Mouse (Mus musculus) layer of hippocampus, adult 18-20 months (tissue): ENCODE data around the gene Tnfsf8. TPM values are rescaled to one million over a fixed set of nuclear protein-coding genes. Genes with fewer than 3 reads are reported as not detected.
A peak's percentile ranks its signal among the peaks of the same experiment; 100 is the strongest.

Experiments used
- DNase-seq, 2 experiments: peaks; one replicate each; pipeline ENCODE4 v3.0.0; 2022; ENCODE audit warnings: low spot score in 2 of 2
- long read RNA-seq: library from polyadenylated mRNA; stranded (forward); transcript quantifications from one replicate; pipeline ENCODE4 v2.0.0, GENCODE M21; 2021
- total RNA-seq, 2 experiments: library from RNA; stranded (reverse); gene quantifications; 2 replicates each; pipeline ENCODE4 v1.2.3; 2021

The Tnfsf8 gene
- total RNA-seq: not detected
- long read RNA-seq: 0 reads

DNA sequence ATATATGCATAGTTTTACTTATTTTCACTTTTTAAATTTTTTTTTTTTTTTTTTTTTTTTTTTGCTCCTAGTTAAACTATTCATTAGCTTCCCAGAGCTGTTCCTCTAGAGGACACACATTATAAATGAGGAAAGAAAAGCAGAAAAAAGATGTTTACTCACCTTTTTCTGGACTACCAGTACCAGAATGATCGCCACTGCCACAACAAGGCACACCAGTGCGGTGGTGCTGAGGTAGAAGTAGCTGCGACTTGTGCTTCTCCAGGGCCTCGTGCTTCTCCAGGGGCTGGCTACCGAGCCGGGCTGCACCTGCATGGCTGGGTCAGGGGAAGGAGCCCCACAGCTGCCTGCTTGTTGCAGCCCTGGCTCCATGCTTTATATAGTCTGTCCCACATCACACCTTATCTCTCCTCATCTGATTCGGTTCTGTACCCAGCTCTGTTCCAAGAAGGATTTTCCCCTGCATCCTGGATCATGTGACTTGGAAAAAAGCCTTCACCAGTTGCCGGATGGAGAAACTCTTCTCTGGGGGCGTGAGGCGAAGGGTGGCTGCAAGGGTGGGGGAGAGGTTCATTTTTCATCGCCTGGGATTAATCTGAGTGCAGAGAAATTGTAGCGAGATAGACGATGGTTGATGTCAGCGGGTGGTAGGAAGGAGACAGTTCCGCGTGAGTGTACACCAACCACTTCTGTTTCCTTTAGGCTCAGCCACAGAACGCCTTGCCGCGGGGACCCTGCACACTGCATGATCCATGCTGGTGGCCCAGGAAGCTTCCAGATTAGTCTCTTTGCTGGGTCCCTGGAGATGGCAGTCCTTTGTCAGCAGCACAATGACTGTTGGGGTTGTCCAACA, at the start of gene Tnfsf8:
Tnfsf8 (minus strand) TSS at position 660 of the 853 bp plus-strand sequence.
- no peak for DNase-seq

DNA sequence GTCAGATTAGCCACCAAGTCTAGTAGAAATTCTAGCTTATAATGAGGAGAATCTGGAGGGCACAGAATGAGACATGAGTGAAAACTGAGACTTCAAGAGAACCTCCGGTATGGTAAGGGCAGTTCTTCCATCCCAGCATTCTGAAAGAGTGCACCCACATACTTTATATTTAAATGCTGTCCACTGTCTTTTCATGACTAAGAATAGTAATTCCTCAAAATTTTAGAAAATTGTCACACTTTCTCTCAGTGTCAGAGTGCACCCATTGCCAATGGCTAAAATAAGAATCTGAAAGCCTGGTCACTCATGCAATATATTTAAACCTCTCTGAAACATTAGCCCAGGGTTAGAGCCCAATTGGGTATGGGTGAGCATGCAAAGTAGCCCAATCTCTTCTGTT, 47.4 kb upstream of the Tnfsf8 start:
- DNase-seq: no peak

DNA sequence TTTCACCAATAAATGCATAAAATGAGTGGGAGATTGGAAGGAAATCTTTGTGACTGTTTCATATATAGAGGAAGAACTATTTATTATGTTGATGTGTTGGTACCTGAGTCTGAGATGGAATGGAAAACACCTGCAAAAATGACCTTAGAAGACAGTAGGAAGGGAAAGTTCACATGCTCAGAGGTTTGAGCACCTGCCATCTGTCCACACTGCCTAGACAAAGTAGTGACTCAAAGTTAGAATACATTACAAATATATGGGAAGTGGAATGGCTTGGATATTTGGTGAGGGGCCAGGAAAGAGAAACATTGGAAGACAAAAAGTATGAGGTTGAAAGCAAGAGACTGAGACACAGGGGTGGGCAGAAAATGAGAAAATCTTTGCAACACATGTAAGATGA, 46.3 kb upstream of the Tnfsf8 start:
- no peak for DNase-seq

DNA sequence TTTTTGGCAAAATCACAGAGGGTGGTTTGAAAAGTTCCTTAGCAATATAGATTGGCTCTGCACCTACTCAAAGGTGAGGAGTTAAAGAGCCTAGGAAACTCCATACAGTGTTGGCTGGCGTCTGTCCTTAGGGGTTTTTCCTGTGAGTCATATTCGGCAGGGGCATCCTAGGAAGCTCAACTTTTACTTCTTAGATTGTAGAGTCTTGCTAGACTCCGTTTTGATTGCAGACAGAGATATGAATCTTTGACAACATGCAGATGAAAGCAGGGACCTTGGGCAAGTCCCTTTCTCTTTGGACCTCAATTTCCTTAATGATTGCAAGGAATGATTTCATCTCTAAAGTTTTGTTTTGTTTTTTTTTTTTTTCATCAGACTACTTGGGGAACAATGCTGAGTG, 44.9 kb upstream of the Tnfsf8 start:
- no peak for DNase-seq

DNA sequence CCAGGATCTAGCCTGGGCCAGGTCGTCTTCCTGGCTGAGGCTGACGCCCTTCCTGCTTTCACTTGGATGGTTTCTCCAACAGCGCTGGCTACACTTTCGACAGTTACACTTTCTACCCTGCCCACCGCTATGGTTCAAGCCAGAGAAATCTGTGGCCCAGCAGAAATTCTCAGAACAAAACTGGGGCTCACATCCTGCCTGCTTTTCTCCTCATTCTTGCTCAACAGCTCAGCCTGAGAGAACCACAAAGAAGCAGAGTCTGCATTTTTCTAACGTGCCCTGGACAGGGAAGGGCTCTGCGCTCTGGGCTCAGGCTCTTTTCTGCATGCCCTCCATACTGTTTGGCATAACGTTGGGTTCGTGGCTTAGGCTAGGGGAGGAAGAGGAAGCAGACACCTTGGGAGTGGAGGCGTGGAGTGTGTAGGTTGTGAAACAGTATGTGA, 38.0 kb upstream of the Tnfsf8 start:
- no peak for DNase-seq

DNA sequence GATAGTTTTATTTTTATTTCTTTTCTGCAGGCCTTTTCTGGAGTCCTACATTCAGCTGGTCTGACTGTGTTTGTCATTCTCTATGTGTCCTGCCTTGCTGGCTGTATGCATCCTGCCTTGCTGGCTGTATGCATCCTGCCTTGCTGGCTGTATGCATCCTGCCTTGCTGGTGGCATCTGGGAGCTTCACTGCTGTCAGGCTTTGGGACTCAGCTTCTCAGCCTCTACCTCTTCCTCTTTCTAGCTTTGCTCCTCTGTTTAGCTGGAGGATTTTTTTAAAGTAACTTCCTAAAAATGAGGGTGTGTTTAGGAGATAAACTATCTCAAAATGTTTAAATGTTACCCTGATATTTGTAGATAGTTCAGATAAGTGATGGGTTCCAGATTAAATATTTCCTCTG, 36.0 kb upstream of the Tnfsf8 start:
- no peak for DNase-seq

DNA sequence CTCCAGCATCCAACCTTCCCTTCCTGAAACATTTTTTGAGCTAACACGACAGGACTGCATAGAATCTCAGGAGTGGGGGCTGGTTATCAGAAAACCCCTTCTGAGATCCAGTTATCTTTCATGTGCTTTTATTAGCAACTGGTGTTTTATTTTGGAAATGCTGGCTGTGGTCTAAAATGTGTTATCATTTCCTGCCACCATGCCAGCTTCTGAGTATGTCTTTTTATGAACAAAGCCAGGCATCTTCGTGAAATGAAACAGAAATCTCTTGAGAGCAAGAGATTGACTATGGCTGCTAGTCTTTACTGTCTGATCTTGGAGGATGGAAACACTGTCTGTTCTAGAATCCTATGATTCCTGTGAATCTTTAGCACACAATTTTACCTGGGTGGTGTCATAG, 25.0 kb upstream of the Tnfsf8 start:
- DNase-seq: no peak

DNA sequence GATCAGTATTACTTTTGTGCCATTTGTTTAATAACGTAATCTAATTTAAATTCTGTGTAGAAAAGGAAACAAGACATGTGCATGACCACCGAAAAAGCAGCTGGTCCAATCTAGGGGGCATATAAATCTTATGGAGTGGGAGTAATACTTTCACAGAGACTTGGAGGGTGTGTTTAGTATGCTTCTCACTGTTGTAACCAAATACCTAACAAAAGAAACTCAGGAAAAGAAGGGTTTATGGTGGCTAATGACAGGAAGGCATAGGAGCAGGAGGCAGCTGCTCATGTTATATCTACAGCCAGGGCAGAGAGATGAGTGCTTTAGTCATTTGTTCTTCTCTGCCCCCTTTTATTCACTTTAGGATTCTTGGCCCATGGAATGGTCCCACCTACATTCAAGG, 15.6 kb upstream of the Tnfsf8 start:
- DNase-seq: no peak

DNA sequence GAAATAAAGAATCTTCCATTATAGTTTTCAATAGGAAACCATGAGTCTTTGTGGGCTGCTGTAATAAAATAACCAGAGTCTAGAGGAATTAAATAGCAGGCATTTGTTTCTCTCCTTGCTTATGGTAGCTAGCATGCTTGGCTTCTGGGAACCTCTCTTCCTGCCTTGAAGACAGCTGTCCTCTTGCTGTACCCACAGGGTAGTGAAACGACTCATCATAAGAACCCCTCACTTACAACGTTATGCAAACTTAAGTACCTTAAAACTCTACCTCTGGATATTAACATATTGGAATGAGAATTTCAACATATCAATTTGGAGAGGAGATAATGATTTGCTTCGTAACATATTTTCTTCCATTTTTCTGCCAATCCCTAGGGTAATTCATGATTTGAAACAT, 14.3 kb upstream of the Tnfsf8 start:
- DNase-seq: no peak

DNA sequence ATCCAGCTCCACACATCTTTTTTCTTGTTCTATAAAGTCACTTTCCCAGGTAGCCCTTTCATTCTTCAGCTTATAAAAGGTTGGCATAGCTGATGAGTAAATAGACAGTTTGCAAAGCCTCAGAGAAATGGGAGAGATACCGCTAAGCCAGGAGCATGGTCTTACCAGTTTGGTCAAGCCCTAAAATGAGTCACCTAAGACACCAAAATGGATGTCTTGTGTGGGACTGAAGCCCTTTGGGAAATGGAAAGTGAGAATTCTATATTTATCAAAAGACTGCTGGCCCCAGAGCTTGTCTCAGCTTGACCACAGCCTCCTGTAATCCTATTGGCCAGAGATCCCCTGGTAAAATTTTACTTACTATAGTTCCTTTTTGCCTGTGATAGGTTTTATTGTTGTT, 9.5 kb upstream of the Tnfsf8 start:
- DNase-seq: no peak

DNA sequence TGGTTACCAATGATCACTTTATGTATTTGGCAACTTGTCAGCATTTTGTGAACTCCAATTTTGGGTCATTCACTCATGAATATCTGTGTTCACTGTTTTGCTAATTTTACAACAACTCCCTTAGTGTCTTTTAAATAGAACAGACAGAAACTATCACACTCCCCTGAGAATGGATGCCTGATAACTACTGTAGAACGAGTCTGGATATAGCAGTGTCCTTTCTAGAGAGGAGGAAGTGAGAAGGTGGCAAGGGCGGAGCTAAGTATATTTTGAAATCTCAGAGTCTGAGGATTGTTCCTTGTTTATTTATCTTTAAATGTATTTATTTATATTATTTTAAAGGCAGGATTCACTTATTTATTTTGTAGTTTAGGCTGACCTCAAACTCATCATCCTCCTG, 7.6 kb upstream of the Tnfsf8 start:
- no peak for DNase-seq

DNA sequence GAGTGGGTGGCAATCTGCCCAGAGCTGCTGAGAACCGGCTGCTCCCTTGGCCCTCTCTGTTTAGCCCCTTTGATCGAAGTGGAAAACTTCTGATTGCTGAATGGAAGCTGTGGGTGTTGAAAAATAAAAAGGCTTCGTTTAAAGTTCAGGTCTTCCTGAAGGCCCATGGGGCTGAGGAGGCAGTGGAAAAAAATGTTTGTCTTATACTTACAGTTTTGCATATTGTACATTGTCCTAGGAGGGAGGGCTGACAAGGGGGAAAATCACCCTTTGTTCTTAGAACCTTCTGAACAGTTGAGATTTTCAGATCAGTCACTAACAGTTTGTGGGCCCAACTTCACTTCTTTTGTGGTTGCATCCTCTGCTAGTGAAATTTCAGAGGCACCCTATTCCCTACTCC, 1.8 kb upstream of the Tnfsf8 start:
- no peak for DNase-seq

DNA sequence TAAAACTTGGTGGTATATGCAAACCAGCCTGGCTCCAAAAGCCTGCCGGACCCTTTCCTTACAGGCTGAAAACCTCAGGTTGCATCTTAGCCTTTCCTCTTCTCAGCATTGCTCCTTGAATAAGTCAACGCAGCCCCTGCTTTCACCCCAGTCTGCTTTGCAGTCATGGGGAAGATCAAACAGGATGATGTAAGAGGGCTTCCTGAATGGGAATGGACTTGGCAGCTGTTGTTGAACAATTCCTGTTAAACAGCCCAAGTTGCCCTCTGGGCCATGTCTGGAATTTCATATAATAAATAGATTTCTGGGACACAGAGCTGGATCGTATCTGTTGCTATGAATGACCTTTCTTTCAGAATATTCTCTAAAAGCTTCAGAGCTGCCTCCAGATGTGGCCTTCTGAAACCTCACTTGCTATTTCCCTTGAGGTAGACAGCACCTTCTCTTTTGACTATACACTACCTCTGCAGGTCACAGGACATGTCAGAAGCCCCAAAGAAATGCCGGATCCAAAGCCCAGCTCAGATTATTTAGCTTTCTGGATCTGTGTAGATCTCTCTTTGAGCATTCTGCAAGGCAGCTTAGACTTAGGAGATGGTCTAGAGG, 1.0 kb upstream of the Tnfsf8 start:
- no peak for DNase-seq

DNA sequence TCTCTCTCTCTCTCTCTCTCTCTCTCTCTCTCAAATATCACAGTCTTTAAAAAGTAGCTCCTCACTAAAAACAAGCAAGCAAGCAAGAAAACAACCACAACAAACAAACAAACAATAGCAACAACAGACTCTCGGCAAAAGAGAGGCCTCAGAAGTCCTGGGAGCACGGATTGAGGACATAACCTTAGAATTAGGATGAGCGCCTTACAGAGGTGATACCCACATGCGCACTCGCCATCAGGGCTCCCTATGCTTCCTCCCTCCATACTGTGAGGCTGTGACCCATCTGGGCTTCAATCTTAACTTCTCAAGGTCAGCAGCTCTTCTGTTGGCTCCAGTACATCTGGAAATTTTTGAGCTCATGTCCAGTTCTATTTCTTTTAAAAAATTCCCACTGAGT, 911 bp downstream of the Tnfsf8 start:
- no peak for DNase-seq

DNA sequence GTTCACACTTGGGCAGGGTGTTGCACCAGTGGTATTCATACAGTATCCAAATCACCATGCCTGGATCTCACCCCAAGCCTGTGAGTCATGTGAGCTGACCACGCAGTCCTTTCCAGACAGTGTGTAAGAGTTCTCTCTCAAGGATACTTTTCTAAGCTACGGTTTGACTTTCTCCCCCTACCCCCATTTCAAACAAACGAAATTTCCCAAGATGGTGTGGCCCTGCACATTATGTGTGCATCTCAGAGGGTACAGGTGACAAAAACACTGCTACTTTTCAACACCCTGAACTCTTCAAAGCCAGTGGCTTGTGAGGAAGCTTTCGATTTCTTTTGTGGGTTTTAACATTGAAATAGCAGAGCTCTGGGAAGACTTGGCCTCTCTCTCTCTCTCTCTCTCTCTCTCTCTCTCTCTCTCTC, 1.4 kb downstream of the Tnfsf8 start:
- no peak for DNase-seq

DNA sequence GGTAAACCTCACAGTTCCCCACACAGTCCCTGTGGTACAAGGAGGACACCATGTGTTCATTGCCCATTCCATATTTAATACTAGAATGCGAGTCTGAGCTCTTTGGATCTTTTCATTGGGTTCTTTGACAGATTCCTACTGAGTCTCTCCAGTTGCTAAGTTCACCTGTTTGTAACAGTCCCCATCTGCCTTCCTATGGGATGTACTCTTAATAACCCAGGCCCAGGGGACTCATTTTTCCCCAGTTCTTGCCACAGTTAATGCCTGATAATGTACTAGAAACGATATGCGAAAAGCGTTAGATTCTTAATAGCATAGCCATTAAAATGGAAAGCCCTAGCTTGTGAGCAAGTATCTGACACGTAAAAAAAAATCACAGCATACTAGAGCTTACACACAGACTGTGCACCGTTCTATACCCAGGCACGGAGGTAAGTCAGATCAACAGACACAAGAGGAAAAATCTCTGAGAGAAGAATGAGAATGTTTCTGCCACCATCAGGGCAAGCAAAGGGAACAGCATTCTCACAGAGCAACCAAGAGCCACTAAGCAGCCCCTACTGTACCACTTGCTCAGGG, 2.4 kb downstream of the Tnfsf8 start:
- DNase-seq: no peak

DNA sequence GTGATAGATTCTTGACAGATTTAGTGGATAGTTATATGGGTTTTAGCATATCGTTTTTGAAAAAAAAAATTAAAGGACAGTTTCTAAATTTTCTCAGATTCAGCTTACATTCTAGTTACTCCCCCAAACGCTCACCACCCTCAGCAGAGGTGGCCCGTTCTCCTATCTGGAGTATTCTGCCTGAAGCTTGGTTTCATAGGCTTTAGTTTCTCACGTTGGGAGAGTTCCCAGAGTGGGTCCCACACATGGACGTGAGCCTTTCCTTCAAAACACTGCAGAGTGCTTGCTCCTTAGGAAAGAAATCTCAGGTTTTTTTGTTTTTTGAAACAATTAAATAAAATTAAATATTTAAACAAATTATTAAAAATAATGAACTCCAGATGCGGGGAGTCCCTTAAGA, 4.4 kb downstream of the Tnfsf8 start:
- no peak for DNase-seq

DNA sequence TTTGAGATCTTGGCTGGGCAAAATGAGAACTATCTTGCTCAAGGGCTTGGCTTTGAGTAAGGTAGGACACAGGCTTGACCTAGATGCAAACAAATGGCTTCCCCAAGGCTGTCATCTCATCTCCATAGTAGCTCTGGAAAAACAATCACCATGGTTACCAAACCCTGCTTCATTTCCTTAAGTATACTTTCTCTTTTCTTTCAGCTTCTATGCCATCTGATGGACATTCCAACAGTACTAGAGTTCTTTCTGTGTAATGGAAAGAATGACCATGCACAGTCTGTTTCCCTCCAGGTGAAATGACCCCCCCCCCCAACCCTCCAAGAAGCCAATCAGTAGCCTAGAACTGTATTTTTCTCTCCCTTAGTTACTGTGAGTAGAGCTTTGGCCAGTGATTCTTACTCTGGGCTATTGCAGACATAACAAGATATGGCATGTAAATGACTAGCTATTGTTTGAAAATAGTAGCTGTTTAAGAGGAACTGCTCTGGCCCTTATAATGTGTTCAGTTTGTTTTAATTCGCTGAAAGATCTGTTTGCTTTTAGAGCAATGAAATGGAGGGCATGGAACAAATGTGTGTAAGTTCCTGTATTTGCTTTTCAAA, 7.3 kb downstream of the Tnfsf8 start:
- no peak for DNase-seq

DNA sequence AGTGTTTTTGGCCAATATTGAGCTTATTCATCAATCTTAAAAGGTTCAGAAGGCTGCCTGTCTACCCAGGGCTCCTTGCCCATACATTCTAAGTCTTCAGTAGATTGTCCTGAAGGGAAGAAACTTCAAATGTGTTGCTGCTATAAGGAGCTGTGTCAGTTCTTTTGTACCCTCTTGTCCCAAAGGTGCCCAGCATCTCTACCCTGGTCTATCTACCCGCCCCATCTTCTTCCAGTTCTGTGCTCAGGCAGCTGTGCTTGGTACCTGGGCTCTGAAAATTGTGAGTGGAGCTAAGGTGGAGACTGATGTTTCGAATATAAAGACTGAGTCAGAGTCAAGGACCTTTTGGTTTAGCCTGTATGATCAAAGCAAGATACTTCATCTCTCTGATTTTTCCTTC, 11.1 kb downstream of the Tnfsf8 start:
- no peak for DNase-seq

DNA sequence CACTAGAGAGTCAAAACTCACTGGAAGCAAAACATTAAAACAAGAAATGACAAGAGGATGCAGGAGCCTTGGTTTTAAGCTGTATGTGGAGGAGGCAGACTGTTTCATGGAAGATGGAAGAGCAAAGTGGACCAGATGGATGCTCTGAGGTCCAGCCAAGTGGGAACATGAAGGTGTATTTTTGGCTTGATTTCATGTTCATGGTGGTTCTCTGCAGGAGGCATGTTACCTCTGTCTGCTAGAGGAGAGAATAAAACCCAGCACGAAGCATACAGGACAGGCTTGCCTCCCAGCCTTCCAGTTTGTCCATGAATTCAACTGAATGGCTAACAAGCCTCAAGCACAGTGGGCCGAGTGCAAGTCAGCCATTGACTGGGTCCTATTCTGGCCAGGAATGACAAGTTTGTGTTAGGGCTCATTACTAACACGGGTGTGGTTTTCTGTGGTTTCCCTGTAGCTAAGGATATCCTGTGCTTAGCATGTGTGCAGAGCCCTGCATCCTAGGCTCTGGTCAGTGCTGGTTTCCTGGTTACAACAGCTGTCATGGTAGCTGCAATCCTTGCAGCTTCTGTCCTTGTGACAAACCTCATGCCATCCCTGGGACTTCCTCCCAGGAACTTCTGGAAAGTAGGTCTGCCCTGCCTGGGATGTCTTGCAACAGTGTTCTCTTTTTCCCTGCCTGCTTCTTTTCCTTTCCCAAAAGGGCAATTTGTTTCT, 14.1 kb downstream of the Tnfsf8 start:
- no peak for DNase-seq

DNA sequence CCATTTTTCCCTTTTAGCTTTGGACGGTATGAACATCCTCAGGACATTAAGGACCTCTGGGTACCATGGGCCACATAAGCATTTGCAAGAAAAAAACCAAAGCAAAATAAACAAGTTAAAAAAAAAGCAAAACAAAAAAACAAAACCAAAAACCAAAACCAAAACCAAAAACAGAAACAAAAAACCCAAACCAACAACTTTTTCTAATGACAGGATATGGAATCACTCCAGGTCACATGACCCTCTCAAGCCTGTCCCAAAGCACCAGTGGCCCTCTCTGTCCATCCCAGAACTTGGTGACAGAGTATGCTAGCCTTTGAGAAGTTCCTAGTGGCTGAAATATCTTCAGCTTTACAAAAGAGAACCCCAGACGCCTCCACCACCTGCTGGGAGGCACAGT, 15.4 kb downstream of the Tnfsf8 start:
- DNase-seq: no peak

DNA sequence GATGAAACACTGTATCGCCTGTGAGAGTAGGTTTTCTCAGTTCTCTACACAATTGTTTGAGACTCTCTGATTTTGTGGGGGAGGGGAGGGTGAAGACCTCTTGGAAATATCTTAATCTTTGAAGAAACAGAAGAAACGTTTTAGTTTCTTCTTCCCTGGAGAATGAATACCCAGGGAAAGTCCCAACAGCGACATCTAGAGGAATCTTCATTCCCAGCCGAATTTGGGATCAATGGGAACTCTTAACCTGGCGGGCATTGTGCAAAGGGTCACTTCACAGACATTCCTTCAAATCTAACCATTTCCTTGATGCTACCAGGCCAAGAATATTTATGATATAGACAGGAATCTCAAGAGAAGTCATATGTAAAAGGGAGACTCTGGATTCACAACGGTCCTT, 17.2 kb downstream of the Tnfsf8 start:
- DNase-seq: peak; percentile 5 to 59
